Mouse (Mus musculus): ENCODE measurements around the gene Dhx35. TPM values are rescaled to one million over a fixed set of nuclear protein-coding genes. Genes with fewer than 3 reads are reported as not detected.

Gene Dhx35
- 12.1 and 22.4 TPM in 2 replicates for polyA plus RNA-seq (2012; rRNA removed; ENCODE audit: low replicate concordance)

DNA sequence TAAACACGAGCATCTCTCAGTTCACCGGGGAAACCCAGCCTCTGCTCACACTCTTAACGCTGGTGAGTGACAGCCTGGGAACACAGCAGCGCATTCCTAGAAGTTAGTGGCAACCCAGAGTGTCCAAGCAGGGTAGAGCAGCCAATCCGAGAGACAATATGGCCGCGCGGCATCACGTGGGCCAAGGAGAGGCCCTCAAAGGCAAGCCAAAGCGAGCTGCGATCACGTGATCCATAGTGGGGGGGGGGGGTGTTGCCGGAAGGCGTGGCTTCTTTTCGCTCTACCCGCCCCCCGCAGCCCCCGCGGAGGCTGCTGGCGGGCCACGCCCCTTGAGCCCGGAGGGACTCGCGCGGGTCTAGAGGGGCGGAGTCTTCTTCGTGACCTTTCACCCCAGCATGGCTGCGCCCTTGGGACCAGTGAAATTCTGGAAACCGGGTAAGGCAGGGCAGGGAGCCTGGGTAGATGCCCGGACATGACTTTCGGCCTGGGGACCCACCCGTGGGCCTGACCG is at the start of gene Dhx35:
TSS of gene Dhx35 (plus strand) at position 314 of the 511 bp plus-strand sequence.

DNA sequence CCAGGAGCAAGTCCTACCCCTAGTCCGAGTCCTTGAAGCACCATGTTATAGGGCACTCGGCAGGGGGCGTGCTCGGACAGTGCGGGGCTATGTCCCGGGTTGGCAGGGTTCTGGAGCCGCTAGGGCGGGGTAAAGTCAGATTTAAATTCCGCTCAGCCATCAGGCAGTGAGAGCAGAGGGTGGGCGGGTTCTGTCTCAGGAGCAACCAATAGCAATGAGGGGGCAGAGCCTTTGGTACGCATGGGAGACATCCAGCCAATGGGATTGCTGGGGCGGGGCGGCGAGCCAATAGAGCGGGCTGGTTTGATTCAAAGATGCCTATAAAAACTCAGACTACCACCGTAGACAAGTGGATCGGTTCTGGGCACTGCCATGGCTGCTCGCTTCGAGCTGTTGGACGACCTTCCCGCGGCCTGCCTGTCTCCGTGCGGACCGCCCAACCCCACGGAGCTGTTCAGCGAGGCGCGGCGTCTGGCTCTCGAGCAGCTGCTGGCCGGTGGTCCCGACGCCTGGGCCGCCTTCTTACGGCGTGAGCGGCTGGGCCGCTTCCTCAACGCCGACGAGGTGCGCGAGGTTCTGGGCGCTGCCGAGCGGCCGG is 26.8 kb upstream of the Dhx35 start, which contains the start of gene Fam83d:
TSS of gene Fam83d (plus strand) at position 352 of the 598 bp plus-strand sequence.

Other genes starting within 250 kb of the Dhx35 start
- not detected in 2 replicates for gene Slc32a1, start 184.0 kb upstream of the Dhx35 start, polyA plus RNA-seq (2012; rRNA removed; ENCODE audit: low replicate concordance)
- gene Actr5, start 169.9 kb upstream of the Dhx35 start, polyA plus RNA-seq (2012; rRNA removed; ENCODE audit: low replicate concordance), result 4.7 and 9.3 TPM in 2 replicates
- gene Ppp1r16b, start 129.4 kb upstream of the Dhx35 start, polyA plus RNA-seq (2012; rRNA removed; ENCODE audit: low replicate concordance), result 4.9 and 8.0 TPM in 2 replicates
- gene Fam83d, start 26.7 kb upstream of the Dhx35 start, polyA plus RNA-seq (2012; rRNA removed; ENCODE audit: low replicate concordance), result 6.3 and 7.4 TPM in 2 replicates